Mouse (Mus musculus): ENCODE measurements around the gene Ppp4r3b. TPM values are rescaled to one million over a fixed set of nuclear protein-coding genes. Genes with fewer than 3 reads are reported as not detected.

The Ppp4r3b gene
- polyA plus RNA-seq, 1 experiment from 2014 or later, result 58.3 TPM

DNA sequence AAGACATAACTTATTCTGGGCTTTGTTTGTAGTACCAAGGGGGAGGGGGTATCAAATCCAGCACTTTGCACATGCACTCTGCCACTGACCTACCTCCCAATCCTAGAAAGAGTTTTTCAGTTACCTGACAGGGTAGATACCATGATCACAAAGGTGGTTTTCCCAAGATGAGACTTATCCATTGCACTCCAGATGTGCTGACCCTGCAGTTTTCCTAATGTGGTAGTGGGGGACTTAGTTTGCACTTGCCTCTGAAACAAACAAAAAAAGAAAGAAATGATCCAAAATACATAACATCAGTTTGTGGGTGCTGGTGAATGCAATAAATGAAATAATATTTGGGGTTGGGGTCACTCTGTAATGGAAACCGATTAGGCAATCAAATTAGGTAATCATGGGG lies 6.6 kb downstream of the Ppp4r3b start:
- CTCF ChIA-PET, result interaction anchor here (1.5 kb wide), 1 partner anchor 8 kb away, joined by 3 read pairs; no protein-coding TSS in a partner anchor

GRCm38 (mm10) chr11:29180657-29181056 lies 8.0 kb downstream of the Ppp4r3b start:
- ATAC-seq (no peak), DNase-seq (ENCODE audit: low read depth, low spot score) (no peak)
- CTCF ChIA-PET, result interaction anchor here (0.8 kb wide), 1 partner anchor 18 kb away, joined by 3 read pairs; no protein-coding TSS in a partner anchor
- no peak for TF ChIP-seq CTCF (IDR thresholded peaks at IDR 0.05)
- POLR2A ChIA-PET, result no interaction called here
- in situ Hi-C loops (cut with MboI; ENCODE audit: low pct_unique_long_range_greater_than_20kb), result loop anchor here (25.0 kb wide), 1 partner anchor 1657 kb away; no protein-coding TSS in a partner anchor
- H3K27me3 ChIP-seq, result no peaks in the 10 kb centered on the region

More for the DNA sequence above, 6.6 kb downstream of the Ppp4r3b start:
- POLR2A ChIA-PET, result no interaction called here
- no peak for TF ChIP-seq CTCF (IDR thresholded peaks at IDR 0.05)
- no peaks in the 10 kb centered on the region for H3K27me3 ChIP-seq
- ATAC-seq, result no peak
- DNase-seq (ENCODE audit: low read depth, low spot score), result no peak
- in situ Hi-C loops (cut with MboI; ENCODE audit: low pct_unique_long_range_greater_than_20kb), result loop anchor here (25.0 kb wide), 1 partner anchor 1658 kb away; no protein-coding TSS in a partner anchor

DNA sequence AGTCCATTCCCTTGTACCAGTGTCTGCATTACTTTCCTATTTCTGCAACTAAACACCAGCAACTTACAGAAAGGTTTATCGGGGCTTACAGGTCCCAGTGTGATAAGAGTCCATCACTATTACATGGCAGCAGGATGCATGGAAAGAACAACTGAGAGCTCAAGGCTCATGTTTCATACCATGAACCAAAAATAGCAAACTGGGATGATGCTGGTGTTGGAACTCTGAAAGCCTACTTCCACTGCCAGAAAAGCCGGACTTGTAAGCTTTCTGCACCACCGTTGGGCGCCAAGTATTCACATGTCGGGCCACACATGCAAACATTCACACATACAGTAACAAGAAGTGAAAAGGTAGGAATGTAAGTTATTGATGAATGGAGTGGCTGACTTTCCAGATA lies 9.1 kb downstream of the Ppp4r3b start:
- ChIA-PET CTCF (interaction anchor here (0.8 kb wide), 2 partner anchors 9 to 17 kb away, joined by 3 to 4 read pairs; no protein-coding TSS in a partner anchor), POLR2A (no interaction called here)
- H3K27me3 ChIP-seq, result no peaks in the 10 kb centered on the region
- ATAC-seq, result no peak
- DNase-seq (ENCODE audit: low read depth, low spot score), result no peak
- in situ Hi-C loops (cut with MboI; ENCODE audit: low pct_unique_long_range_greater_than_20kb), result loop anchor here (25.0 kb wide), 1 partner anchor 1656 kb away; no protein-coding TSS in a partner anchor
- TF ChIP-seq CTCF (IDR thresholded peaks at IDR 0.05), result no peak

DNA sequence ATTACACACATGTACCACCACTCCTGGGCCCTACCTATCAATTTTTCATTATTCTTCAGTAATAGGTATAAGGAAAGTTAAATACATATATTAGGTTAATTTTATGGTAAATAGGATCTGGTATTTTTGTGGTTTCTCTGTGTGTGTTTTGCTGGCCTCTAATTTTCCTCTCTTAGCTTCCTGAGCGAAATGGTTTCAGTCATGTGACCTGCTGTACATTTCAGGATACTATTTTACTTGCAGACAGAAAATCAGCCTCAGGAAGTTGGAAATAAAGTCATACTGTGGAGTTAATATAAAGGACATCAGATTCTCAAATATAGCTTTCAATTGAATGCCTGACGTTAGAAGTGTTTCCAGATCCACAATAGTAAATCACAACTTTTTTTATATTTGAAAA lies 16.3 kb downstream of the Ppp4r3b start:
- ATAC-seq (no peak), DNase-seq (ENCODE audit: low read depth, low spot score) (no peak)
- ChIA-PET POLR2A (no interaction called here), CTCF (interaction anchor here (1.2 kb wide), 1 partner anchor 25 kb away, joined by 3 read pairs; no protein-coding TSS in a partner anchor)
- no peak for TF ChIP-seq CTCF (IDR thresholded peaks at IDR 0.05)
- in situ Hi-C loops (cut with MboI; ENCODE audit: low pct_unique_long_range_greater_than_20kb), result loop anchor here (25.0 kb wide), 1 partner anchor 1648 kb away; no protein-coding TSS in a partner anchor
- H3K27me3 ChIP-seq, result no peaks in the 10 kb centered on the region

DNA sequence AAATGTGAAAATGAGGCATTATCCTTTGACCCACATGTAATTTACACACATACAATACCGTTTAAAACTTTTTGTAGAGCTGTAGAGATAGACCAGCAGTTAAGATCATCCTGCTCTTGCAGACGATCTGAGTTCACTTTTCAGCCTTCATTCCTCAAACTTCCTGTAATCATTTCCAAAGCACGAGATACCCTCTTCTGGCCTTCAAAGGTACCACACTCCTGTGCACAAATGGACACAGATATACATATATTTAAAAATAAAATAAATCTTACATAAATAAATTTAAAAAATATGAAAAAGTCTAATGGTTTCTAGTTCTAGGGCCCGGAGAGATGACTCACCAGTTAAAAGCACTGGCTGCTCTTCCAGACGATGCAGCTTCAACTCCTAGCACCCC lies 31.0 kb downstream of the Ppp4r3b start:
- DNase-seq (ENCODE audit: low read depth, low spot score) (no peak), ATAC-seq (no peak)
- H3K27me3 ChIP-seq, result no peaks in the 10 kb centered on the region
- peak; percentile 26 for TF ChIP-seq CTCF (IDR thresholded peaks at IDR 0.05)
- POLR2A ChIA-PET, result no interaction called here
- CTCF ChIA-PET, result no interaction called here
- in situ Hi-C loops (cut with MboI; ENCODE audit: low pct_unique_long_range_greater_than_20kb), result no loop called here

GRCm38 (mm10) chr11:29209774-29210173 lies 37.1 kb downstream of the Ppp4r3b start:
- POLR2A ChIA-PET, result no interaction called here
- TF ChIP-seq CTCF (IDR thresholded peaks at IDR 0.05), result no peak
- CTCF ChIA-PET, result no interaction called here
- DNase-seq (ENCODE audit: low read depth, low spot score) (no peak), ATAC-seq (no peak)
- in situ Hi-C loops (cut with MboI; ENCODE audit: low pct_unique_long_range_greater_than_20kb), result no loop called here
- no peaks in the 10 kb centered on the region for H3K27me3 ChIP-seq

DNA sequence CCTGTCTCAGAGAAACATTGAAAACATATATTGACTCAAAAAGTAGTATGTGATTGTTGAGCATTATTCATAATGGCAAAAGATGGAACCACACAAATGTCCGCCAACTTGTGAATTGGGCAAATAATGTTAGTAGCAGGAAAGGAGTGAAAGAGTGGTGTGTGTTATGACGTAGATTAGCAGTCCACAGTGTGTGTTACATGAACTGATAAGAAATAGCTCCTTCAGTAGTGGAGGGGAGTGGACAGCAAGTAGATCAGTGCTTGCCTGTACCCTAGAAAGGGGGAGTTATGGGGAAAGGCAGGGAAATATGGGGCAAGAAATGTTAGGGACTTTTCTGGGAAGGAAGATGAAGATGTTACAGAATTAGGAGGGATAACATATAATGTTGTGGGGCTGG lies 43.5 kb downstream of the Ppp4r3b start:
- DNase-seq (ENCODE audit: low read depth, low spot score) (no peak), ATAC-seq (no peak)
- no peak for TF ChIP-seq CTCF (IDR thresholded peaks at IDR 0.05)
- POLR2A ChIA-PET, result no interaction called here
- in situ Hi-C loops (cut with MboI; ENCODE audit: low pct_unique_long_range_greater_than_20kb), result no loop called here
- CTCF ChIA-PET, result no interaction called here
- no peaks in the 10 kb centered on the region for H3K27me3 ChIP-seq

DNA sequence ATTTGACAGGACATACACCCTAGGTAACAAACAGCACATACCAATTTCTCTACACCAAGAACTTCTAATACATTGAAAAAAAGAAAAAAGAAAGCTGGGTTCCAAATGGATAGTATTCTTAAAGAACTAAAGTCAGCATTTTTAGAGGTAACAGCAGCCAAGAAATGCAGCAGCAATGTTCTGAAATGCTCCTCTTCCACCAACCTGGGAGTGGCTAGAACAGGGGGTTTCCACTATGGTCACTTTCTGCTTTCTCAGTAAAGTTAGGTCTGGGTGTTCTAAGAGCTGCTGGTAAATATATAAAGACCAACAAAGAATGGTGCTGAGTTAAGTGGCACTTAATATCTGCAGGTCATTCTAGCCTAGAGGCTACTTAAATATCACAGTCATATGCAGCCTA lies 46.4 kb downstream of the Ppp4r3b start:
- no peak for DNase-seq (ENCODE audit: low read depth, low spot score)
- H3K27me3 ChIP-seq, result no peaks in the 10 kb centered on the region
- in situ Hi-C loops (cut with MboI; ENCODE audit: low pct_unique_long_range_greater_than_20kb), result no loop called here
- POLR2A ChIA-PET, result no interaction called here
- no peak for TF ChIP-seq CTCF (IDR thresholded peaks at IDR 0.05)
- ATAC-seq, result no peak
- CTCF ChIA-PET, result no interaction called here

GRCm38 (mm10) chr11:29222310-29222709 lies 49.6 kb downstream of the Ppp4r3b start:
- TF ChIP-seq CTCF (IDR thresholded peaks at IDR 0.05), result no peak
- ATAC-seq, result no peak
- H3K27me3 ChIP-seq, result no peaks in the 10 kb centered on the region
- in situ Hi-C loops (cut with MboI; ENCODE audit: low pct_unique_long_range_greater_than_20kb), result no loop called here
- ChIA-PET CTCF (no interaction called here), POLR2A (no interaction called here)
- no peak for DNase-seq (ENCODE audit: low read depth, low spot score)

DNA sequence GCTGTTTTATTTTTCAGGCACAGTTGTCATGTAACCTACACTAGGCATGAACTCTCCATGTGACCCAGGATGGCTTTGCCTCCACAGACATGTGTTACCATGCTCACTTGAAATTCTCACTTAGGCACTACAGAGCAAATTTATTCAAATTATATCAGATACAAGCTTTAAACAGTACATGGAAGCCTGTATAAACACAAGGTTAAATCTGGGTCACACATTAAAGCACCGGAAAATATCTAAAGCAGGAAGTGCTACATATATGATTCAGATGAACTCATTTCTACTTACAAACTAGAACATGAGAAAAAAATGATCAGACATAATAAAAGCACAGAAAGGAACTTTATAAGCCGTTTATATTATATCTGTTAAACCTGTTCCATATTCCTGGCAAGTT lies 52.1 kb downstream of the Ppp4r3b start:
- ChIA-PET POLR2A (no interaction called here), CTCF (interaction anchor here (1.3 kb wide), 1 partner anchor 12 kb away, joined by 4 read pairs; no protein-coding TSS in a partner anchor)
- no peaks in the 10 kb centered on the region for H3K27me3 ChIP-seq
- DNase-seq (ENCODE audit: low read depth, low spot score) (no peak), ATAC-seq (no peak)
- TF ChIP-seq CTCF (IDR thresholded peaks at IDR 0.05), result no peak
- in situ Hi-C loops (cut with MboI; ENCODE audit: low pct_unique_long_range_greater_than_20kb), result no loop called here

DNA sequence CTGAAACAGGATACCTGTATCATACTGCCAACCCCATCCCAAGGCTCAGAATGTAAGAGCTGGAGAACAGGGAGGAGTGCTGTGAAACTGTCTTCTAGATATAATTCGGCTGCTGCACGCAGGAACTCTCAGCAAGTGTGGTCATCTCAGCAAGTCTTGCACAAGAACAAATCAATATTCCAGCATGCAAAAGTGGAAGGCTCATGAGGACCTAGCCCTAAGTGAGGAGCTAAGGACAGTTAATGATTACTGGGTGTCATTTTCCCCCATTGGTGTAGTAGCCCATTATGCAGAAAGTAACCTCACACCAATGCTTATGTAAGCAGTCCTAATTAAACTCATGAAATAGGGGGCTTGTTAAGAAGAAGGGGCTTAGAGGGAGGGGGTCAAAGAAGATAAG lies 56.3 kb downstream of the Ppp4r3b start:
- TF ChIP-seq CTCF (IDR thresholded peaks at IDR 0.05), result no peak
- DNase-seq (ENCODE audit: low read depth, low spot score), result no peak
- ChIA-PET CTCF (no interaction called here), POLR2A (interaction anchor here (0.7 kb wide), 1 partner anchor 15 kb away, joined by 5 read pairs; no protein-coding TSS in a partner anchor)
- no peak for ATAC-seq
- H3K27me3 ChIP-seq, result no peaks in the 10 kb centered on the region
- in situ Hi-C loops (cut with MboI; ENCODE audit: low pct_unique_long_range_greater_than_20kb), result no loop called here

DNA sequence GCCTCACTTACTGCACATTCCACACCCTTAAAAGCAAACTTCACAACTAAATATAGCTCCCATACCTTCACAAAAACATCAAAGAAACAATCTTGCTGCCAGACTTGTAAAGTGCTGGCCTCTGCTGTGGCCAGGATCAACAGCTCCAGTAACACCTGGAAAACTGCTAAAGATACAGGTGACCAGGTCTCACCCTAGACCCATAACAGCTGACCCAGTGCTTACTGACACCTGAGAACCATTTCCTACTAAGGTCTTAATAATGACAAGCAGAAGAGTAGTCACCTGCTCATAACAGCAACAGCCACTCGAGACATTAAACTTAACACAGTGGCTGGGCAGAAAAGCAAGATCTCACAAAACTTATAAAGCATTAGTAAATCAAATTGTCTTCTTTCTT lies 60.9 kb downstream of the Ppp4r3b start:
- in situ Hi-C loops (cut with MboI; ENCODE audit: low pct_unique_long_range_greater_than_20kb), result no loop called here
- DNase-seq (ENCODE audit: low read depth, low spot score), result no peak

More for the DNA sequence above, 60.9 kb downstream of the Ppp4r3b start:
- ChIA-PET CTCF (interaction anchor here (1.4 to 1.5 kb wide), 3 partner anchors 9 to 14 kb away, joined by 3 read pairs; partner anchors contain the start of gene Cfap36), POLR2A (interaction anchor here (0.8 kb wide), 1 partner anchor 13 kb away, joined by 3 read pairs; no protein-coding TSS in a partner anchor)
- ATAC-seq, result no peak
- no peaks in the 10 kb centered on the region for H3K27me3 ChIP-seq
- TF ChIP-seq CTCF (IDR thresholded peaks at IDR 0.05), result no peak

All from Patski (cell line).